Mouse (Mus musculus): ENCODE results near the gene Igsf6. TPM values are rescaled to one million over a fixed set of nuclear protein-coding genes. Genes with fewer than 3 reads are reported as not detected.

The Igsf6 gene
- 0.63 and 0.96 TPM in 2 replicates for polyA plus RNA-seq (2015; fragmentation: Nextera tagmentation; extraction: Ambion mirVana)

DNA sequence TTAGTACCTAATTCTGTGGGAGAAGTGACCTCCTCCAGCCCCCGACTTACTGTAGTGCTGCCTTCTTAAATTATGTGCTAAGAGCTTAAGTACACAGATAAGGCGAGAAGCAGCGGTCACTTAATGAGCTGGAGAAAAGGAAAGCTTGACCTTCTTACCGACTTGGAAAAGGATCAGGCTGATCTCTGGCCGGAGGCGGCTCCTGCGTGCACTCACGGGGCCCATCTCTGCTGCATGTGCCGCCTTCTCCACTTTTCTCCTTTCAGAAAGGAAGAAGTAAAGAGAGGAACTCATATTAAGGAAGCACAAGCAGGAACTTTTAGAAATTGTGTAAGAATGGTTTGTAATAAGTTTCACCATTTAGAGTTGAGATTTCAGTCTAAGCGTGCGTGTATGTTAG is at the start of gene Igsf6:
TSS of gene Igsf6 (minus strand) at position 292 of the 400 bp plus-strand sequence.
- Histone ChIP-seq H3K9ac (no peak within 1 kb of the TSS), H3K36me3 (ENCODE audit: poor library complexity, severe bottlenecking) (peaks cover 52% of the 10 kb centered on the region), H3K27me3 (no peaks in the 10 kb centered on the region), H3K4me3 (no peak within 1 kb of the TSS), H3K27ac (no peak within 1 kb of the TSS), H3K4me1 (no peaks in the 10 kb centered on the region), H3K9me3 (replicated peaks) (no peaks in the 10 kb centered on the region), H3K4me2 (no peak within 1 kb of the TSS)
- no peak for ATAC-seq
- WGBS: 82% methylated on average over 11 of the region's 11 CpGs

DNA sequence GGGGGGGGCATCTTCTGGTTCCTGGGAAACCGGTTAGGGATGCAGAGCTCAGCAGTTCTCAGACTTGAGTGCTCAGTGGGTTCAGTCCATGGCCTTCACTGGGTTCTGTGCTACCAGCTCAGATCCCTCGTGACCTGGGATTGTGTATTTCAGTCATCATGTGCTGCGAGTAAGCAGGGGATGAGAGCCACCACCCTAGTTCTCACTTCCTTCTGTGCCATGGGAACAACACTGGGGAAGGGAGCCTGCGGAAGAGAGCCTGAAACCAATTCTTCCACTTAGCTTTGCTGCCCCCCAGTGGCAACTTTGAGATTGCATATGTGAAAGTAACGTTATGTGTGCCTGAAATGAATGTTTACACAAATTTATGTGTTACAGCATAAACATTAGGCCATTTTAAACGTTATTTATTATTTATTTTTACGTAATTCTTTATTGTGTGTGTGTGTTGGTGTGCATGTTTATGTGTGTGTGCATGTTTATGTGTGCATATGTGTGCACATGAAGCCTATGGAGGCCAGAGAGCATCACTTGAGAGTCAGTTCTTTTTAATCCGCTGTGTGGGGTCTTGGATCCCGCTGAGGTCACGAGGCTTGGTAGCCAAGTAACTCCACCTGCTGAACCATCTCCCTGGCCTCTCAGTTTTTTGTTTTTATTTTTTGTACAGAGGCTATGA is 45.9 kb upstream of the Igsf6 start:
- Histone ChIP-seq H3K4me3 (no peak overlapping the region), H3K4me1 (no peaks in the 10 kb centered on the region), H3K27me3 (no peaks in the 10 kb centered on the region), H3K9me3 (replicated peaks) (no peaks in the 10 kb centered on the region), H3K9ac (no peak overlapping the region), H3K36me3 (ENCODE audit: poor library complexity, severe bottlenecking) (no peaks in the 10 kb centered on the region), H3K4me2 (no peak overlapping the region), H3K27ac (no peak overlapping the region)
- ATAC-seq: peak; percentile 92
- WGBS: 11% methylated on average over 10 of the region's 10 CpGs

DNA sequence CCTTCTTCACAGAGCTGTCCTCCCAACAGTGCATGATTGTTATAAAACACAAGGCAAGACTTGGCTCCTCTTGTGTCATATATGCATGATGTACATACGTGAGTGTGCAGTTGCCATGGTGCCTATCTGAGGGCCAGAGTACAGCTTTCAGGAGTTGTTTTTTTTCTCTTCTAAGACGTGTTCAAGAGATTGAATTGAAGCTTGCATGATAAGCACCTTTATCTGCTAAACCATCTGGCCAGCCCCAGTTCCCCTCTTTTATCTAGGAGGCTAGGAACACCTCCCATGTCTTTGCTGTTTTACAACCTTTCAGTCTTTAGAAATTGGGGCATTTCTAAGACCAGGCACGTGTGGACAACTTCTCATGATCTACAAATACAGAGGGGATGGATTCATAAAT is 37.4 kb upstream of the Igsf6 start:
- 83% methylated on average over 3 of the region's 3 CpGs for WGBS
- Histone ChIP-seq H3K27me3 (no peaks in the 10 kb centered on the region), H3K9ac (no peak overlapping the region), H3K4me2 (no peak overlapping the region), H3K4me3 (no peak overlapping the region), H3K27ac (no peak overlapping the region), H3K36me3 (ENCODE audit: poor library complexity, severe bottlenecking) (no peaks in the 10 kb centered on the region), H3K9me3 (replicated peaks) (no peaks in the 10 kb centered on the region), H3K4me1 (no peaks in the 10 kb centered on the region)
- ATAC-seq: no peak

DNA sequence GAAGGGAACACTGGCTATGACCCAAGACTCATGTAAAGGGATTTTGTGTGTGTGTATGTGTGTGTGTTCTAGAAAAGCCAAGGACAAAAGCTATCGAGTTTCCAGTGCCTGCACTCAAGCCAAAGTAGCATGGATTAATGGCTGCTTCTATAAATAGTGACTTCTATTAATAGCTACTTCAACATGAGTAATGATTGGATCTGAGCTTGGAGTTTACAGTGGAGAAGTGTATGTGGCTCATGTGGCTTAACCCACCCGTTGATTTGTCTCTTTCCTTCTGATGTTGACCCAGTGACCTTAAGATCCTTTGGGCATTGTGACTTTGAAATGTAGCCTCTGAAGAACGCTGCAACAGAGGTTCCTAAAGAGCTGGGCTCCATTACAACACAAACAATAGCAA is 36.9 kb upstream of the Igsf6 start:
- no peaks in the 10 kb centered on the region for H3K9me3 ChIP-seq (replicated peaks)
- no peaks in the 10 kb centered on the region for H3K27me3 ChIP-seq
- ATAC-seq: no peak
- H3K4me2 ChIP-seq: no peak overlapping the region
- H3K4me3 ChIP-seq: no peak overlapping the region
- H3K36me3 ChIP-seq (ENCODE audit: poor library complexity, severe bottlenecking): no peaks in the 10 kb centered on the region
- no peaks in the 10 kb centered on the region for H3K4me1 ChIP-seq
- no peak overlapping the region for H3K9ac ChIP-seq
- 57% methylated on average over 3 of the region's 3 CpGs for WGBS
- H3K27ac ChIP-seq: no peak overlapping the region

DNA sequence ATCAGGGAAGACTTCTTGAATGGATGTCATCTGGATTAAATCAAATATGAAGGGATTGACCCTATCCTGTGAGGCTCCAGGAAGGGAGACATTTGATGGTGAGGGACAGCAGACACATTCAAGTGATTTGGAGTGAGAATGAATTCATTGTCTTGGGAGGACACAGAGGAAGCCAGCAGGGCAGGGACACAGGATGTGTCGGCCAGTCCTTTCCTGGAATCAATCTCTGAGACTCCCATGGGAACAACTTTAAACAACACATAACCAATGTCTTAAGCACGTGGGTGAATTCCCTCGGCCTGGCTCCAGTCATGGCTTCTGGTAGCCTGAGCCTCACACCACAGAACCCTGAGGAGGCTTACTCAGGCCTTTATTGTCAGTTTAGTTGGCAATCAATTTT is 33.5 kb upstream of the Igsf6 start:
- ATAC-seq: no peak
- H3K4me1 ChIP-seq: no peaks in the 10 kb centered on the region
- no peak overlapping the region for H3K9ac ChIP-seq
- no peak overlapping the region for H3K4me2 ChIP-seq
- no peaks in the 10 kb centered on the region for H3K36me3 ChIP-seq (ENCODE audit: poor library complexity, severe bottlenecking)
- no peaks in the 10 kb centered on the region for H3K27me3 ChIP-seq
- H3K9me3 ChIP-seq (replicated peaks): no peaks in the 10 kb centered on the region
- H3K4me3 ChIP-seq: no peak overlapping the region
- no peak overlapping the region for H3K27ac ChIP-seq
- 84% methylated on average over 3 of the region's 3 CpGs for WGBS

DNA sequence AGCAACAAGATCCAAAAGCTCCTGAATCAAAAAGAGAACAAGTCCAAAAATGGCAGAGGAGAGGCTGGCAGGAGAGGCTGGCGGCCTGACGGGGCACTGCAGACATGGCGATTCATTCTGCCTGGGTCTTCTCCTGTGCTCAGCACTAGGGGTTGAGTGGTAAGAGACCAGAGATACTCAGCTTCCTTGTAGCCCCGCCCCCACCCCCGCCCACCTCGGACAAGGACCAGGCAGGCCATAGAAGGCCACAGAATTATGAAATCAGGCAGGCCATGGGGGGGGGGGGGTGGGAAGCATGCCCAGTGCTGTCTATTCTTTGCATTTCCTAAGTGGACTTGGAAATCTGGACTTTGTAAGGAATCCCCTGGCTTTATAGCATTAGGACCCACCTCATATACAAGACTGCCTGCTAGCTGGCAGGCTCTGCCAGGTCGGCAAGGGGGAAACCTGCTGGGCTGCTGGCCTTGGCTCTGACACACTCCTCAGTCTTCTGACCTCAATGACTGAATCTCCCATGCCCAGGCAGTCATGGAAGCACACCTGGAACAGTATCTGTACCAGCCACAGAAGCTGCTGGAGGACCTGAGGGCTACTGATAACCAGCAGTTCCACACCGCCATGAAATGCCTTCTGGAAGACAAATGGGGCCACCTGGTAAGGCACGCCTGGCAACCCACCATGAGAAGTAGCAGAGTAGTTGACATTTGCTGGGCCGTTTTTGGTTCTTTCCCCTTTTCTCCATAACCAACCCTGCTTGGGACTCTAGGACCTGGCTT is 24.4 kb upstream of the Igsf6 start:
- Histone ChIP-seq H3K4me1 (no peaks in the 10 kb centered on the region), H3K4me2 (no peak overlapping the region), H3K27me3 (no peaks in the 10 kb centered on the region), H3K36me3 (ENCODE audit: poor library complexity, severe bottlenecking) (no peaks in the 10 kb centered on the region), H3K4me3 (no peak overlapping the region), H3K9me3 (replicated peaks) (no peaks in the 10 kb centered on the region), H3K9ac (no peak overlapping the region), H3K27ac (no peak overlapping the region)
- 66% methylated on average over 10 of the region's 10 CpGs for WGBS
- ATAC-seq: no peak

DNA sequence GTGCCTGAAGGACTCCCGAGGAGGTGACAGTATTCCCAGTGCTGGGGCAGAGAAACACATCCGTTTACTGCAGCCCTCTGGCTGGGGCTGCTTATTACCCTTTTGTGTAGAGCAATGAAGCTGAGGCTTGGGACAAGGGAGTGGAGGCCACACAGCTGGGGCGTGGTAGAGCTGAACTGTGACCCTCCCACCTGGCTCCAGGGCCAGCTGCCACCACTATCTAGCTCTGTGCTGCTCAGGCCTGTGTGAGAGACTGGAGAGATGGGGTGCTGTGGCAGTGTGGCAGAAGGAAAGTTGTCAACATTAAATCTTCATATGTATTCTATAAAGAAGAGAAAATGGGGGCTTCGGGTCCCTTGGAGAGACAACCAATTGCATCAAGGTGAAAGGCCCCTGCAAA is 18.7 kb upstream of the Igsf6 start:
- Histone ChIP-seq H3K9me3 (replicated peaks) (no peaks in the 10 kb centered on the region), H3K27me3 (no peaks in the 10 kb centered on the region), H3K9ac (no peak overlapping the region), H3K27ac (no peak overlapping the region), H3K36me3 (ENCODE audit: poor library complexity, severe bottlenecking) (no peaks in the 10 kb centered on the region), H3K4me2 (no peak overlapping the region), H3K4me3 (no peak overlapping the region), H3K4me1 (no peaks in the 10 kb centered on the region)
- ATAC-seq: no peak
- 71% methylated on average over 4 of the region's 4 CpGs for WGBS

DNA sequence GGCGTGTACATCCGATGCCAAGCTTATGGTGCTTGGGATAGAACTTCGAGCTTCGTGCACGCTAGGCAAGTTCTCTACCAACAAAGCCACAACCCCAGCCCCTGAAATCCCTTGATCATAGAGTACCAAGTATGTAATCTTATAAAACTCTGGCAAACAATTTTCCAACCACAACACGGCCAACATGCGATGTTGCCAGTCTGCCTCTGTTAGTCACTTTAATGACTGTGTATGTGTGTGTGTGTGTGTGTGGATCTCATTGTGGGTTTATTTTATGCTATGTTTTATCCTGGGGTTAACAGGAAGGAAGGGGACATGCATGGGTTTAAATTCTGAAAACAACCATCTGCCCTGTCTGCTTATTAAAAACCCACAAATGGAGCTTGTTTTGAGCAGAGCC is 16.4 kb upstream of the Igsf6 start:
- no peak for ATAC-seq
- Histone ChIP-seq H3K4me3 (no peak overlapping the region), H3K4me1 (no peaks in the 10 kb centered on the region), H3K27me3 (no peaks in the 10 kb centered on the region), H3K4me2 (no peak overlapping the region), H3K36me3 (ENCODE audit: poor library complexity, severe bottlenecking) (no peaks in the 10 kb centered on the region), H3K27ac (no peak overlapping the region), H3K9ac (no peak overlapping the region), H3K9me3 (replicated peaks) (no peaks in the 10 kb centered on the region)
- 91% methylated on average over 7 of the region's 7 CpGs for WGBS

DNA sequence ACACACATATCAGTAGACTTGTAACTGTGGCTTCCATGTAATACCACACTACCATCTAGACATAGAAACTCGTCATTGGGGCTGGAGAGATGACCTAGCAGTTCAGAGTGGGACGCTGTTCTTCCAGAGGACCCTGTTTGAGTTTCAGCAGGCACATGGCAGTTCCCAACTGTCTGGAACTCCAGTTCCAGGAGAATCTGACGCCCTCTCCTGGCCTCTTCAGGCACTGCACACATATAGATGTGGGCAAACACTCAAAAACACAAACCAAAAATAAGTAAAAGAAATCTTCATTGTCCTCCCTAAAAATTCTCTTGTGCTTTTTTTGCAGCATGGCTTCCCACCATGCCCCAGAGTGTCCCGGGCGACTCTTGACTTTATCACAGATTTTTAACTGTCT is 14.4 kb upstream of the Igsf6 start:
- Histone ChIP-seq H3K4me3 (no peak overlapping the region), H3K4me2 (no peak overlapping the region), H3K9ac (no peak overlapping the region), H3K27me3 (no peaks in the 10 kb centered on the region), H3K4me1 (peaks cover 8% of the 10 kb centered on the region; the same call in 1 of the 2 replicates), H3K27ac (no peak overlapping the region), H3K9me3 (replicated peaks) (no peaks in the 10 kb centered on the region), H3K36me3 (ENCODE audit: poor library complexity, severe bottlenecking) (no peaks in the 10 kb centered on the region)
- ATAC-seq: no peak
- 79% methylated on average over 5 of the region's 5 CpGs for WGBS

DNA sequence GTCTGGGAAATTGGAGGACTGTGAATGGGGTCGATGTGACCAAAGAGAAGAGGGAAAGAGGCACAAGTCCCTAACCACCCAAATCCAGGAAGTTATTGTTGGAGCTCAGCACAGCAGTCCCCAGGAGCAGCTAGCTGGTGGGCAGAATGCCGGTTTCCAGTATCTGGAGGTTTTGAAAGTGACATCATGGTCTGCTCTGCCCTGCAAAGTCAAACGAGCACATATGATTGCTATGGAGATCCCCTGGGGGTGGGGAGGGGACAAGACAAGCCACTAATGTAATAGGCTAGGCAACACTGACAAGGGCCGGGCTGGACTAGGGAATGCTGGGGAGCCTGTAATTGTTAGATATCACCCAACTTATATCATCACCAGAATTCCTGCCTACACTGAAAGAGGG is 11.1 kb upstream of the Igsf6 start:
- WGBS: 13% methylated on average over 4 of the region's 4 CpGs
- Histone ChIP-seq H3K27me3 (no peaks in the 10 kb centered on the region), H3K4me3 (no peak overlapping the region), H3K27ac (no peak overlapping the region), H3K4me2 (no peak overlapping the region), H3K36me3 (ENCODE audit: poor library complexity, severe bottlenecking) (0 out of 2 replicates have a peak, but pooled peaks cover 4% of the 10 kb centered on the region), H3K9me3 (replicated peaks) (no peaks in the 10 kb centered on the region), H3K9ac (no peak overlapping the region), H3K4me1 (peaks cover 18% of the 10 kb centered on the region)
- no peak; the same call in 1 of the 2 replicates for ATAC-seq

DNA sequence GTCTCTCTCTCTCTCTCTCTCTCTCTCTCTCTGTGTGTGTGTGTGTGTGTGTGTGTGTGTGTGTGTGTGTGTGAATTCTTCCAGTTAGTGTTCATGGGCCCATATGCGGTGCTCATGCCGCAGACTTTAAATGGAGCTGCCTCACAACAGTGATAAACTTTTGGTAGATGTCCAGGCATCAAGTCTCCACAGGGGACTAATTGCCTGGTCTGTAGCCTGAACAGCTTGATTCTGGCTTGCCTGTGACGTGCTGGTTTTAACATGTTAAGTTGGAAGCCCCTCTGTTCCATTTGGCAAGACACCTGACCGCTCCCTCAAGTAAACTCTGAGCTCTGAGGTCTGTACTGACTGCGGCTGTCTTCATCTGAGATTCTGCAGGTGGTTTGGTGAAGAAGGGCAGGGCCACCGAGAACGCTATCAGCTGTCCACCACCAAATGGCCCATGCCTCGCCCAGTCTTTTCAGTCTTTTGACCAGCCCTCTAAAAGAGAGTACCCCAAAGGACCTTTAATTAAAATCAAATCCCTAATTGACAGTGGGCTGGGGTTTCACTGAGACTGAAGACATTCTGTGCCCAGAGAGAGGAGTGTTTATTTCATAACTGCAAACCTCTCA is 10.6 kb upstream of the Igsf6 start:
- H3K4me1 ChIP-seq: peaks cover 18% of the 10 kb centered on the region
- 38% methylated on average over 8 of the region's 8 CpGs for WGBS
- H3K4me3 ChIP-seq: no peak overlapping the region
- no peaks in the 10 kb centered on the region for H3K27me3 ChIP-seq
- H3K36me3 ChIP-seq (ENCODE audit: poor library complexity, severe bottlenecking): 0 out of 2 replicates have a peak, but pooled peaks cover 4% of the 10 kb centered on the region
- H3K4me2 ChIP-seq: no peak overlapping the region
- H3K9me3 ChIP-seq (replicated peaks): no peaks in the 10 kb centered on the region
- H3K9ac ChIP-seq: no peak overlapping the region
- ATAC-seq: peak; percentile 53
- H3K27ac ChIP-seq: no peak overlapping the region

DNA sequence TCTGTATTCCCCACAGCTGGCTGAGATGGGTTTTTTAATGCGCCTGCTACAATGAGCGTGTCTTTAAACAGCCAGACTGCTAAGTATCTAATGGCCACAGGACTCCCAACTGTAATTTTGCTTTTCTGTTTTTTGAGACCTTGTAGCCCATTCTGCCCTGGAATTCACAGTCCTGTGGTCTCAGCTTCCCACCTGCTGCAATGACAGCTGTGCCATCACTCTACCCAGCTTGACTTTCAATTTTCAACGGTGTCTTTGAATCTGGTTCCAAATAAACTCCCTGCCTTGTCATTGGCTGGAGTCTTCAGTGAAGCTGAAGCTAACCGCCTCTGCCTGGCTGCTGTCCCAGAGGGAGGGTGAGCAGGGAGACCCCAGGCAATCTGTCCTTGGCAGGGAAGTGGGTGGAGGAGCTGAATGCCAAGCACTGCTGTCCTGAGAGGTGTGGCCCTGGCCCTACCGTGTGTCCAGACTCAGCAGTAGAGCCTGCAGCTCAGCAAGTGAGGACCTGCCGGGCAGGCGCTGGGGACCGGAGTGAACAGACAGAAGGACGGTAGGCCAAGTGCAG is 8.7 kb upstream of the Igsf6 start:
- Histone ChIP-seq H3K4me1 (peaks cover 18% of the 10 kb centered on the region), H3K4me3 (no peak overlapping the region), H3K27ac (peak overlapping the region; percentile 25; the same call in 1 of the 2 replicates), H3K36me3 (ENCODE audit: poor library complexity, severe bottlenecking) (peaks cover 11% of the 10 kb centered on the region; the same call in 1 of the 2 replicates), H3K9me3 (replicated peaks) (no peaks in the 10 kb centered on the region), H3K9ac (no peak overlapping the region), H3K4me2 (no peak overlapping the region), H3K27me3 (no peaks in the 10 kb centered on the region)
- WGBS: 75% methylated on average over 9 of the region's 9 CpGs
- ATAC-seq: peak; percentile 64; the same call in 1 of the 2 replicates

Data from forebrain, embryonic 13.5 days (tissue).